Mouse (Mus musculus): Measurements from ENCODE around the gene Gpr137c. TPM values are rescaled to one million over a fixed set of nuclear protein-coding genes. Genes with fewer than 3 reads are reported as not detected.

The Gpr137c gene
- polyA plus RNA-seq, 1 experiment: 1.4 TPM

- WGBS: 69% methylated on average over 4 of the region's 4 CpGs
- peaks cover 9% of the 10 kb centered on the region for H3K4me1 ChIP-seq (ENCODE audit: control insufficient read depth, insufficient read depth, low read length)
- no peak overlapping the region for H3K4me3 ChIP-seq (replicated peaks; ENCODE audit: control insufficient read depth, low read depth, low read length)
- no peak overlapping the region for H3K27ac ChIP-seq (ENCODE audit: control insufficient read depth, insufficient read depth, low read depth, low read length, poor library complexity)
- no peak for TF ChIP-seq CTCF (IDR thresholded peaks at IDR 0.05; ENCODE audit: control insufficient read depth, insufficient read depth, low read length)
- TF ChIP-seq POLR2A (IDR thresholded peaks at IDR 0.05; ENCODE audit: borderline replicate concordance, control insufficient read depth, low read depth, low read length): no peak
These were observed 100.6 kb downstream of the Gpr137c start for GRCm38 (mm10) chr14:45320111-45320510.

GRCm38 (mm10) chr14:45321067-45321466, 101.5 kb downstream of the Gpr137c start:
- peaks cover 12% of the 10 kb centered on the region for H3K4me1 ChIP-seq (ENCODE audit: control insufficient read depth, insufficient read depth, low read length)
- 75% methylated on average over 3 of the region's 3 CpGs for WGBS
- H3K27ac ChIP-seq (ENCODE audit: control insufficient read depth, insufficient read depth, low read depth, low read length, poor library complexity): no peak overlapping the region
- no peak for TF ChIP-seq POLR2A (IDR thresholded peaks at IDR 0.05; ENCODE audit: borderline replicate concordance, control insufficient read depth, low read depth, low read length)
- TF ChIP-seq CTCF (IDR thresholded peaks at IDR 0.05; ENCODE audit: control insufficient read depth, insufficient read depth, low read length): no peak
- H3K4me3 ChIP-seq (replicated peaks; ENCODE audit: control insufficient read depth, low read depth, low read length): no peak overlapping the region

GRCm38 (mm10) chr14:45321622-45322021, 102.1 kb downstream of the Gpr137c start:
- TF ChIP-seq POLR2A (IDR thresholded peaks at IDR 0.05; ENCODE audit: borderline replicate concordance, control insufficient read depth, low read depth, low read length) (no peak), CTCF (IDR thresholded peaks at IDR 0.05; ENCODE audit: control insufficient read depth, insufficient read depth, low read length) (no peak)
- 20% methylated on average over 5 of the region's 5 CpGs for WGBS
- Histone ChIP-seq H3K4me1 (ENCODE audit: control insufficient read depth, insufficient read depth, low read length) (peaks cover 10% of the 10 kb centered on the region), H3K4me3 (replicated peaks; ENCODE audit: control insufficient read depth, low read depth, low read length) (no peak overlapping the region), H3K27ac (ENCODE audit: control insufficient read depth, insufficient read depth, low read depth, low read length, poor library complexity) (no peak overlapping the region)

GRCm38 (mm10) chr14:45322450-45322849, 102.9 kb downstream of the Gpr137c start:
- WGBS: 51% methylated on average over 2 of the region's 2 CpGs
- H3K4me1 ChIP-seq (ENCODE audit: control insufficient read depth, insufficient read depth, low read length): peaks cover 10% of the 10 kb centered on the region
- H3K27ac ChIP-seq (ENCODE audit: control insufficient read depth, insufficient read depth, low read depth, low read length, poor library complexity): no peak overlapping the region

GRCm38 (mm10) chr14:45323320-45323719, 103.8 kb downstream of the Gpr137c start:
- H3K27ac ChIP-seq (ENCODE audit: control insufficient read depth, insufficient read depth, low read depth, low read length, poor library complexity): no peak overlapping the region
- peaks cover 10% of the 10 kb centered on the region for H3K4me1 ChIP-seq (ENCODE audit: control insufficient read depth, insufficient read depth, low read length)
- 75% methylated on average over 3 of the region's 3 CpGs for WGBS
- no peak overlapping the region for H3K4me3 ChIP-seq (replicated peaks; ENCODE audit: control insufficient read depth, low read depth, low read length)
- TF ChIP-seq CTCF (IDR thresholded peaks at IDR 0.05; ENCODE audit: control insufficient read depth, insufficient read depth, low read length): no peak
- TF ChIP-seq POLR2A (IDR thresholded peaks at IDR 0.05; ENCODE audit: borderline replicate concordance, control insufficient read depth, low read depth, low read length): no peak

More at GRCm38 (mm10) chr14:45322450-45322849, 102.9 kb downstream of the Gpr137c start:
- TF ChIP-seq POLR2A (IDR thresholded peaks at IDR 0.05; ENCODE audit: borderline replicate concordance, control insufficient read depth, low read depth, low read length): no peak
- TF ChIP-seq CTCF (IDR thresholded peaks at IDR 0.05; ENCODE audit: control insufficient read depth, insufficient read depth, low read length): no peak
- no peak overlapping the region for H3K4me3 ChIP-seq (replicated peaks; ENCODE audit: control insufficient read depth, low read depth, low read length)

GRCm38 (mm10) chr14:45325471-45325870, 106.0 kb downstream of the Gpr137c start:
- peaks cover 4% of the 10 kb centered on the region for H3K4me1 ChIP-seq (ENCODE audit: control insufficient read depth, insufficient read depth, low read length)
- no peak overlapping the region; the same call in 1 of the 2 replicates for H3K27ac ChIP-seq (ENCODE audit: control insufficient read depth, insufficient read depth, low read depth, low read length, poor library complexity)
- TF ChIP-seq CTCF (IDR thresholded peaks at IDR 0.05; ENCODE audit: control insufficient read depth, insufficient read depth, low read length) (no peak), POLR2A (IDR thresholded peaks at IDR 0.05; ENCODE audit: borderline replicate concordance, control insufficient read depth, low read depth, low read length) (no peak)
- no peak overlapping the region for H3K4me3 ChIP-seq (replicated peaks; ENCODE audit: control insufficient read depth, low read depth, low read length)

- Histone ChIP-seq H3K27ac (ENCODE audit: control insufficient read depth, insufficient read depth, low read depth, low read length, poor library complexity) (no peak overlapping the region), H3K4me3 (replicated peaks; ENCODE audit: control insufficient read depth, low read depth, low read length) (no peak overlapping the region), H3K4me1 (ENCODE audit: control insufficient read depth, insufficient read depth, low read length) (peaks cover 3% of the 10 kb centered on the region; the same call in 1 of the 2 replicates)
- WGBS: 57% methylated on average over 4 of the region's 4 CpGs
- no peak for TF ChIP-seq POLR2A (IDR thresholded peaks at IDR 0.05; ENCODE audit: borderline replicate concordance, control insufficient read depth, low read depth, low read length)
- no peak for TF ChIP-seq CTCF (IDR thresholded peaks at IDR 0.05; ENCODE audit: control insufficient read depth, insufficient read depth, low read length)
These were observed 108.7 kb downstream of the Gpr137c start for GRCm38 (mm10) chr14:45328072-45328713.

- H3K27ac ChIP-seq (ENCODE audit: control insufficient read depth, insufficient read depth, low read depth, low read length, poor library complexity): no peak overlapping the region
- WGBS: 13% methylated on average over 8 of the region's 8 CpGs
- peak overlapping the region; percentile 0 for H3K4me3 ChIP-seq (replicated peaks; ENCODE audit: control insufficient read depth, low read depth, low read length)
- TF ChIP-seq POLR2A (IDR thresholded peaks at IDR 0.05; ENCODE audit: borderline replicate concordance, control insufficient read depth, low read depth, low read length) (no peak), CTCF (IDR thresholded peaks at IDR 0.05; ENCODE audit: control insufficient read depth, insufficient read depth, low read length) (no peak)
- H3K4me1 ChIP-seq (ENCODE audit: control insufficient read depth, insufficient read depth, low read length): peaks cover 3% of the 10 kb centered on the region; the same call in 1 of the 2 replicates
These were observed 109.6 kb downstream of the Gpr137c start for GRCm38 (mm10) chr14:45329018-45329588.
